14 mouse cellular contexts compared by ENCODE assay signal in the genomic region with DNA sequence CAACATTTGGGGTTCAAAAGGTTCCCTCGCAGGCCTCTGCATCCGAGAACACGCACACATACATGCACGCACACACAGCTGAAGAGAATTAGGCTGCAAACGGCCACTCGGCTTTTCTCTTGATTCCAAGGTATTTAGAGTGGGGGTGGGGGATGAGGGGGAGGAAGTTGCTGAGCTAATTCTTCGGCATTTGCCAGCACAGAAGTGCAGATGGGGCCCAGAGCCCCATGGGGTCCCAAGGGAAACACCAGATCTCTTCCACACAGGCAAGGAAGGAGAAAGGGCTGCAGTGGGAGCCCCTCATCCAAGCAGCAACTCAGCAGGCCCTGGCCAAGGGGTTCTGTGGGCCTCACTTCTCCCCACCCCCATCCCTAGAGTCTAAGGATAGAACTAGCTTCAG.
DNase-seq lines count a peak whose midpoint lies in the region; ATAC-seq and TF ChIP-seq lines count a peak whose summit lies in the region.
"Had no signal": no experiment of that assay in that cellular context is flagged by ENCODE, and none has a peak within 500 bp of the region (broad histone marks: within the 10 kb centered on the region; RNA-seq: fewer than 3 reads in every experiment).

No protein-coding gene starts in this region.

- TF ChIP-seq POLR2A in limb, embryonic 14.5 days (IDR thresholded peaks at IDR 0.05; ENCODE audit: borderline replicate concordance, extremely low read depth, insufficient read depth, insufficient read length): no peak

- no peak for ATAC-seq in heart, embryonic 11.5 days (replicated peaks; ENCODE audit: insufficient number of reproducible peaks, low FRiP score, low TSS enrichment)
- no peak for ATAC-seq in embryonic facial prominence, embryonic 13.5 days (ENCODE audit: insufficient number of reproducible peaks, insufficient read depth, low FRiP score, low TSS enrichment, low read depth)
- ATAC-seq in limb, embryonic 14.5 days (ENCODE audit: low FRiP score, low read depth): peak; percentile 42; the same call in 1 of the 2 replicates

- no peak overlapping the region for H3K4me3 ChIP-seq in heart, embryonic 11.5 days (ENCODE audit: low read depth, low read length)
- H3K4me3 ChIP-seq in embryonic facial prominence, embryonic 13.5 days: no peak overlapping the region
- H3K4me3 ChIP-seq in limb, embryonic 14.5 days (replicated peaks; ENCODE audit: low read length): no peak overlapping the region
- H3K4me3 ChIP-seq: neural tube, embryonic 12.5 days had no signal

- H3K4me1 ChIP-seq in heart, embryonic 11.5 days (ENCODE audit: control insufficient read depth, insufficient read depth, low read length): peaks cover 31% of the 10 kb centered on the region
- peaks cover 20% of the 10 kb centered on the region for H3K4me1 ChIP-seq in embryonic facial prominence, embryonic 13.5 days
- H3K4me1 ChIP-seq in limb, embryonic 14.5 days (ENCODE audit: control insufficient read depth, insufficient read depth, low read length): peaks cover 23% of the 10 kb centered on the region

- 52% methylated on average over 7 of the region's 7 CpGs for WGBS in heart, embryonic 11.5 days (ENCODE audit: insufficient replicate concordance)
- WGBS in embryonic facial prominence, embryonic 13.5 days: 14% methylated on average over 7 of the region's 7 CpGs
- WGBS in limb, embryonic 14.5 days: 21% methylated on average over 7 of the region's 7 CpGs

- H3K9ac ChIP-seq in heart, embryonic 11.5 days (ENCODE audit: low read depth, low read length): 0 out of 2 replicates have a peak overlapping the region, but pooled peaks have one; percentile 56
- H3K9ac ChIP-seq in embryonic facial prominence, embryonic 13.5 days: peak overlapping the region; percentile 36; the same call in 1 of the 2 replicates
- H3K9ac ChIP-seq in limb, embryonic 14.5 days (ENCODE audit: low read depth, low read length, severe bottlenecking): no peak overlapping the region
- H3K9ac ChIP-seq: neural tube, embryonic 12.5 days had no signal

- DNase-seq in heart, adult 18-20 months: no peak
- peak; percentile 26 for DNase-seq in kidney, postnatal 10 days
- DNase-seq in kidney, adult 8-10 months: no peak
- peak; percentile 77 for DNase-seq in limb, embryonic 14.5 days (ENCODE audit: low spot score)
- DNase-seq in neural tube, embryonic 10.5 days (ENCODE audit: extremely low spot score, low spot score): no peak
- no peak for DNase-seq in right cerebral cortex, postnatal 10 days (ENCODE audit: low spot score in 2 of 2)
- DNase-seq: adrenal gland, postnatal 36 days; B cell, adult 2 months; cerebellum, postnatal 25 days; kidney, adult 9 months; right cerebral cortex, postnatal 14 days had no signal

- peaks cover 5% of the 10 kb centered on the region; the same call in 1 of the 2 replicates for H3K9me3 ChIP-seq in heart, embryonic 11.5 days (replicated peaks; ENCODE audit: control insufficient read depth, low read length)
- peaks cover 14% of the 10 kb centered on the region for H3K9me3 ChIP-seq in embryonic facial prominence, embryonic 13.5 days
- peaks cover 13% of the 10 kb centered on the region; the same call in 1 of the 2 replicates for H3K9me3 ChIP-seq in limb, embryonic 14.5 days (ENCODE audit: control insufficient read depth, low read length)

- H3K27me3 ChIP-seq in heart, embryonic 11.5 days (ENCODE audit: control insufficient read depth, insufficient read depth, low read length): no peaks in the 10 kb centered on the region
- H3K27me3 ChIP-seq in embryonic facial prominence, embryonic 13.5 days: no peaks in the 10 kb centered on the region
- H3K27me3 ChIP-seq in limb, embryonic 14.5 days (ENCODE audit: control insufficient read depth, insufficient read depth, low read length): no peaks in the 10 kb centered on the region
- H3K27me3 ChIP-seq: neural tube, embryonic 12.5 days had no signal

- H3K36me3 ChIP-seq in heart, embryonic 11.5 days (ENCODE audit: control insufficient read depth, insufficient read depth, low read length): no peaks in the 10 kb centered on the region
- H3K36me3 ChIP-seq in embryonic facial prominence, embryonic 13.5 days: no peaks in the 10 kb centered on the region
- H3K36me3 ChIP-seq in limb, embryonic 14.5 days (ENCODE audit: control insufficient read depth, insufficient read depth, low read length): no peaks in the 10 kb centered on the region
- H3K36me3 ChIP-seq: neural tube, embryonic 12.5 days had no signal

- no peak overlapping the region for H3K4me2 ChIP-seq in heart, embryonic 11.5 days
- no peak overlapping the region for H3K4me2 ChIP-seq in embryonic facial prominence, embryonic 13.5 days
- no peak overlapping the region for H3K4me2 ChIP-seq in limb, embryonic 14.5 days (replicated peaks; ENCODE audit: low read depth, low read length, severe bottlenecking)
- H3K4me2 ChIP-seq: neural tube, embryonic 12.5 days had no signal

- peak overlapping the region; percentile 54; the same call in 1 of the 2 replicates for H3K27ac ChIP-seq in heart, embryonic 11.5 days (ENCODE audit: low read depth, low read length)
- peak overlapping the region; percentile 87 for H3K27ac ChIP-seq in embryonic facial prominence, embryonic 13.5 days
- peak overlapping the region; percentile 74 for H3K27ac ChIP-seq in limb, embryonic 14.5 days (replicated peaks; ENCODE audit: low read depth, low read length)
- H3K27ac ChIP-seq: neural tube, embryonic 12.5 days had no signal

Comparison
In these comparisons a context has a peak if more than half of its experiments do, and no peak if none do; other contexts are left out.
1. DNase-seq: peak in kidney, postnatal 10 days (single experiment) and limb, embryonic 14.5 days (single experiment); none in heart, adult 18-20 months (0 of 2), kidney, adult 8-10 months (0 of 2), neural tube, embryonic 10.5 days (single experiment) and right cerebral cortex, postnatal 10 days (0 of 2).
2. Peak in every context shown above with its lines, with median percentiles within 50 percentile points of each other: H3K27ac ChIP-seq.